Mouse (Mus musculus): ENCODE data around the gene Pspc1. TPM values are rescaled to one million over a fixed set of nuclear protein-coding genes. Genes with fewer than 3 reads are reported as not detected.

The Pspc1 gene
- polyA plus RNA-seq, 1 experiment from 2014 or later, result 65.1 TPM

- WGBS, result 82% methylated on average over 1 of the region's 1 CpGs
- H3K27ac ChIP-seq, result no peak overlapping the region
- H3K9me3 ChIP-seq, result no peaks in the 10 kb centered on the region
- no peak overlapping the region for H3K4me2 ChIP-seq
- H3K27me3 ChIP-seq, result no peaks in the 10 kb centered on the region
- no peak overlapping the region for H3K9ac ChIP-seq
- H3K4me3 ChIP-seq (replicated peaks), result no peak overlapping the region
- ATAC-seq (ENCODE audit: low FRiP score), result no peak
- H3K4me1 ChIP-seq, result no peaks in the 10 kb centered on the region
- peaks cover 91% of the 10 kb centered on the region for H3K36me3 ChIP-seq (replicated peaks)
These were observed 88.3 kb downstream of the Pspc1 start for GRCm38 (mm10) chr14:56689766-56690165.

- WGBS, result 97% methylated on average over 1 of the region's 1 CpGs
- Histone ChIP-seq H3K4me2 (no peak overlapping the region), H3K27ac (no peak overlapping the region), H3K27me3 (no peaks in the 10 kb centered on the region), H3K9ac (no peak overlapping the region), H3K4me3 (replicated peaks) (no peak overlapping the region), H3K4me1 (no peaks in the 10 kb centered on the region), H3K9me3 (no peaks in the 10 kb centered on the region), H3K36me3 (replicated peaks) (peaks cover 90% of the 10 kb centered on the region)
- no peak for ATAC-seq (ENCODE audit: low FRiP score)
These were observed 89.0 kb downstream of the Pspc1 start for GRCm38 (mm10) chr14:56689116-56689515.

GRCm38 (mm10) chr14:56685426-56685825, 92.7 kb downstream of the Pspc1 start:
- Histone ChIP-seq H3K36me3 (replicated peaks) (peaks cover 77% of the 10 kb centered on the region), H3K27ac (no peak overlapping the region)

More at GRCm38 (mm10) chr14:56685426-56685825, 92.7 kb downstream of the Pspc1 start:
- Histone ChIP-seq H3K9ac (no peak overlapping the region), H3K4me3 (replicated peaks) (no peak overlapping the region), H3K27me3 (no peaks in the 10 kb centered on the region), H3K4me1 (no peaks in the 10 kb centered on the region), H3K9me3 (no peaks in the 10 kb centered on the region), H3K4me2 (no peak overlapping the region)
- no peak for ATAC-seq (ENCODE audit: low FRiP score)
- 91% methylated on average over 1 of the region's 1 CpGs for WGBS

Other genes starting within 250 kb of the Pspc1 start
- 24.1 and 26.8 TPM in 2 replicates for gene Cenpj, start 202.9 kb downstream of the Pspc1 start, polyA plus RNA-seq (2016; fragmentation: Nextera tagmentation; extraction: Ambion mirVana)
- gene Parp4, start 202.7 kb downstream of the Pspc1 start, polyA plus RNA-seq (2016; fragmentation: Nextera tagmentation; extraction: Ambion mirVana), result 1.00 and 1.2 TPM in 2 replicates
- 53.6 and 57.2 TPM in 2 replicates for gene Mphosph8, start 110.1 kb downstream of the Pspc1 start, polyA plus RNA-seq (2016; fragmentation: Nextera tagmentation; extraction: Ambion mirVana)
- 32.4 and 33.2 TPM in 2 replicates for gene Zmym5, start 33.4 kb upstream of the Pspc1 start, polyA plus RNA-seq (2016; fragmentation: Nextera tagmentation; extraction: Ambion mirVana)
- 88.2 and 89.5 TPM in 2 replicates for gene Zmym2, start 108.3 kb upstream of the Pspc1 start, polyA plus RNA-seq (2016; fragmentation: Nextera tagmentation; extraction: Ambion mirVana)

Data from forebrain, embryonic 12.5 days (tissue).